Mouse (Mus musculus) CH12.LX (cell line): ENCODE data around the gene Ubash3a. TPM values are rescaled to one million over a fixed set of nuclear protein-coding genes. Genes with fewer than 3 reads are reported as not detected.

Experiments used
- DNase-seq: peaks from one replicate; pipeline ENCODE4 v3.0.0-alpha.2; 2013; ENCODE audit errors: extremely low read depth
- H3K27ac ChIP-seq: 2 replicates; pipeline ENCODE4 v1.5.1; 2012; ENCODE audit warnings: low read depth, mild to moderate bottlenecking, control low read depth, moderate library complexity; ENCODE audit not compliant: insufficient read depth
- H3K27me3 ChIP-seq: replicated peaks from 2 replicates; pipeline ENCODE3; 2012; ENCODE audit warnings: inconsistent platforms
- H3K36me3 ChIP-seq, 2 experiments: replicated peaks in 1 of 2; 2 replicates each; pipeline versions ENCODE3 to v1.6.1; 2012; ENCODE audit warnings: inconsistent platforms in 1 of 2, low read length in 1 of 2, mild to moderate bottlenecking in 1 of 2, mixed read lengths in 1 of 2, moderate library complexity in 1 of 2; ENCODE audit not compliant: control insufficient read depth in 1 of 2, insufficient read depth in 1 of 2
- H3K4me1 ChIP-seq, 2 experiments: 2 replicates each; pipeline ENCODE4 v1.6.1; 2012; ENCODE audit warnings: inconsistent platforms in 1 of 2, moderate library complexity in 1 of 2; ENCODE audit not compliant: insufficient read depth in 2 of 2, control insufficient read depth in 1 of 2
- H3K4me2 ChIP-seq: 2 replicates; pipeline ENCODE4 v1.6.1; 2012; ENCODE audit warnings: low read depth, mild to moderate bottlenecking, control low read depth; ENCODE audit not compliant: poor library complexity, insufficient read depth, severe bottlenecking
- H3K4me3 ChIP-seq, 3 experiments: fragments of 150-350 bp in 1 of 3; sonication (generic) in 1 of 3; replicated peaks in 1 of 3; 2 replicates each; pipeline versions ENCODE3 to v1.5.1; 2011 to 2012; ENCODE audit warnings: low read depth in 2 of 3, low read length in 2 of 3, mild to moderate bottlenecking in 2 of 3, moderate library complexity in 2 of 3, control low read depth in 1 of 3, improper control_type of control experiment in 1 of 3, inconsistent platforms in 1 of 3, mixed read lengths in 1 of 3; ENCODE audit not compliant: poor library complexity in 1 of 3
- H3K79me2 ChIP-seq: replicated peaks from 2 replicates; pipeline ENCODE4 v1.6.1; 2012; ENCODE audit warnings: mild to moderate bottlenecking, moderate library complexity; ENCODE audit not compliant: control insufficient read depth, poor library complexity, insufficient read depth, severe bottlenecking; ENCODE audit errors: extremely low read depth
- H3K9ac ChIP-seq: 2 replicates; pipeline ENCODE4 v1.6.1; 2012; ENCODE audit warnings: low read depth, mild to moderate bottlenecking, control low read depth, moderate library complexity; ENCODE audit not compliant: insufficient read depth
- H3K9me3 ChIP-seq: replicated peaks from 2 replicates; pipeline ENCODE3; 2012; ENCODE audit warnings: low read length, inconsistent platforms, mixed read lengths
- BHLHE40 ChIP-seq: IDR thresholded peaks from 2 replicates; pipeline ENCODE4 v1.6.1; 2011; ENCODE audit warnings: mild to moderate bottlenecking, low read depth, low read length, improper control_type of control experiment
- CHD1 ChIP-seq: IDR thresholded peaks from 2 replicates; pipeline ENCODE4 v1.6.1; 2012; ENCODE audit warnings: low read depth, low read length, improper control_type of control experiment, inconsistent platforms
- E2F4 ChIP-seq: IDR thresholded peaks from 2 replicates; pipeline ENCODE4 v1.6.1; 2011; ENCODE audit warnings: low read depth, low read length, improper control_type of control experiment; ENCODE audit not compliant: insufficient replicate concordance
- EP300 ChIP-seq: IDR thresholded peaks from 2 replicates; pipeline ENCODE4 v1.6.1; 2011; ENCODE audit warnings: low read length, improper control_type of control experiment
- ETS1 ChIP-seq: conservative IDR thresholded peaks from 2 replicates; pipeline ENCODE4 v1.6.1; 2012; ENCODE audit warnings: low read depth, mild to moderate bottlenecking, inconsistent platforms, low read length, improper control_type of control experiment, moderate library complexity
- HCFC1 ChIP-seq: IDR thresholded peaks from 2 replicates; pipeline ENCODE4 v1.6.1; 2012; ENCODE audit warnings: low read depth, mild to moderate bottlenecking, inconsistent platforms, low read length, improper control_type of control experiment
- IRF4 ChIP-seq: IDR thresholded peaks from 2 replicates; pipeline ENCODE4 v1.6.1; 2014; ENCODE audit warnings: low read depth, mild to moderate bottlenecking, inconsistent platforms, low read length, improper control_type of control experiment
- JUN ChIP-seq: IDR thresholded peaks from 2 replicates; pipeline ENCODE4 v1.6.1; 2011; ENCODE audit warnings: low read depth, mild to moderate bottlenecking, low read length, improper control_type of control experiment, moderate library complexity; ENCODE audit not compliant: insufficient read depth
- JUND ChIP-seq: conservative IDR thresholded peaks from 2 replicates; pipeline ENCODE4 v1.6.1; 2011; ENCODE audit warnings: low read depth, low read length, improper control_type of control experiment
- KAT2A ChIP-seq: IDR thresholded peaks from 2 replicates; pipeline ENCODE4 v1.6.1; 2012; ENCODE audit warnings: low read length, improper control_type of control experiment, inconsistent platforms; ENCODE audit not compliant: insufficient replicate concordance
- MAFK ChIP-seq: IDR thresholded peaks from 2 replicates; pipeline ENCODE4 v1.6.1; 2011; ENCODE audit warnings: low read length, improper control_type of control experiment; ENCODE audit not compliant: insufficient replicate concordance
- MAZ ChIP-seq: IDR thresholded peaks from 2 replicates; pipeline ENCODE4 v1.6.1; 2012; ENCODE audit warnings: low read depth, mild to moderate bottlenecking, inconsistent platforms, low read length, improper control_type of control experiment, moderate library complexity
- NELFE ChIP-seq: IDR thresholded peaks from 2 replicates; pipeline ENCODE4 v1.6.1; 2011; ENCODE audit warnings: low read depth, low read length, improper control_type of control experiment
- PAX5 ChIP-seq: IDR thresholded peaks from 2 replicates; pipeline ENCODE4 v1.6.1; 2012; ENCODE audit warnings: low read length, inconsistent platforms, mixed read lengths
- POLR2AphosphoS2 ChIP-seq: IDR thresholded peaks from 2 replicates; pipeline ENCODE4 v1.6.1; 2011; ENCODE audit warnings: low read depth, low read length, improper control_type of control experiment
- SMC3 ChIP-seq: IDR thresholded peaks from 2 replicates; pipeline ENCODE4 v1.6.1; 2011; ENCODE audit warnings: low read depth, low read length, improper control_type of control experiment
- TCF12 ChIP-seq: IDR thresholded peaks from 2 replicates; pipeline ENCODE4 v1.6.1; 2014; ENCODE audit warnings: low read depth, mild to moderate bottlenecking, inconsistent platforms, low read length, improper control_type of control experiment
- UBTF ChIP-seq: IDR thresholded peaks from 2 replicates; pipeline ENCODE4 v1.6.1; 2012; ENCODE audit warnings: low read depth, mild to moderate bottlenecking, inconsistent platforms, low read length, improper control_type of control experiment, moderate library complexity
- USF1 ChIP-seq: IDR thresholded peaks from 2 replicates; pipeline ENCODE4 v1.6.1; 2014; ENCODE audit warnings: low read depth, mild to moderate bottlenecking, inconsistent platforms, low read length, improper control_type of control experiment
- USF2 ChIP-seq: conservative IDR thresholded peaks from 2 replicates; pipeline ENCODE4 v1.6.1; 2011; ENCODE audit warnings: low read depth, low read length, improper control_type of control experiment
- ZC3H11A ChIP-seq: IDR thresholded peaks from 2 replicates; pipeline ENCODE4 v1.6.1; 2012; ENCODE audit warnings: low read depth, mild to moderate bottlenecking, inconsistent platforms, low read length, improper control_type of control experiment
- ZMIZ1 ChIP-seq: IDR thresholded peaks from 2 replicates; pipeline ENCODE4 v1.6.1; 2012; ENCODE audit warnings: low read depth, mild to moderate bottlenecking, inconsistent platforms, low read length, improper control_type of control experiment
- dilution Hi-C: fragments of 300-500 bp; cut with MboI; formaldehyde crosslinking; loops from 2 replicates; pipeline ENCODE4 v1.14.3; 2020; ENCODE audit warnings: low sequenced_read_pairs; ENCODE audit not compliant: extremely low pct_unique_long_range_greater_than_20kb, extremely low pct_ligation_motif_present
- in situ Hi-C: fragments of 300-500 bp; cut with MboI; formaldehyde crosslinking; loops from 3 replicates; pipeline ENCODE4 v1.14.3; 2019; ENCODE audit warnings: low sequenced_read_pairs, low pct_ligation_motif_present, low pct_unique_long_range_greater_than_20kb, mixed read lengths
- polyA plus RNA-seq: library from polyadenylated mRNA; unstranded; fragments of >175 nt; gene quantifications from 2 replicates; pipeline ENCODE4 v1.2.1, GENCODE M21; 2012; ENCODE audit warnings: low read depth; ENCODE audit not compliant: insufficient read length
- total RNA-seq, 2 experiments: library from RNA; depleted of rRNA; stranded (reverse); fragments of 300-350 nt in 1 of 2; fragments of >200 nt in 1 of 2; gene quantifications; 2 replicates each; pipeline ENCODE4 v1.2.3; 2012 to 2014

Ubash3a gene
- total and polyA plus RNA-seq, 3 experiments = 0.08 to 0.17 TPM; not detected in 1

DNA sequence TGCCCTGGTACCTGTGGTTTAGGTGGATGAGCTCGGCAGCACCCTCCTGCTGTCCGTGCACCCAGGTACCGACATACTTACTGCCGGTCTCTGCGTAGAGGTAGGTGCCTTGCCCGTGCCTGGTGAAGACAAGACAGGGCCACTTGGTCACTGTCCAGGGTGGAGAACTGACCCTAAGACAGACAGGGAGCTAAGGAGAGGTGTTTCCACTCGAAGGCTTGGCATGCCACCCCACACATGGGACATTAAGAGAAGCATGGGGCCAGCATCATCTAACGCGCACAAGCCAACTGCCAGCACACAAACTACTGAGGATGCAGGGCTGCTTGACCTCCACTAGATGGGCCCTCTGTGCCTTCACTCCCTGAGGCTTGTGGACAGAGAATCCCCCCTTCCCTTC lies 58.2 kb downstream of the Ubash3a start:
- TF ChIP-seq IRF4 (no peak), EP300 (no peak), USF2 (no peak), ZMIZ1 (no peak), HCFC1 (no peak), MAFK (no peak), MAZ (no peak)
- TF ChIP-seq, all 38 proteins: peak for 0
- H3K27me3 ChIP-seq = peaks cover 16% of the 10 kb centered on the region
- dilution Hi-C loops (no loop called here), in situ Hi-C loops (no loop called here)
- no peak overlapping the region for H3K27ac ChIP-seq
- H3K9me3 ChIP-seq = peaks cover 7% of the 10 kb centered on the region
- H3K36me3 ChIP-seq = no peaks in the 10 kb centered on the region
- no peak overlapping the region for H3K4me2 ChIP-seq
- H3K4me3 ChIP-seq = no peak overlapping the region
- H3K4me1 ChIP-seq = peaks cover 7 to 51% of the 10 kb centered on the region in 2 experiments
- no peak for DNase-seq
- no peaks in the 10 kb centered on the region for H3K79me2 ChIP-seq
- no peak overlapping the region for H3K9ac ChIP-seq

DNA sequence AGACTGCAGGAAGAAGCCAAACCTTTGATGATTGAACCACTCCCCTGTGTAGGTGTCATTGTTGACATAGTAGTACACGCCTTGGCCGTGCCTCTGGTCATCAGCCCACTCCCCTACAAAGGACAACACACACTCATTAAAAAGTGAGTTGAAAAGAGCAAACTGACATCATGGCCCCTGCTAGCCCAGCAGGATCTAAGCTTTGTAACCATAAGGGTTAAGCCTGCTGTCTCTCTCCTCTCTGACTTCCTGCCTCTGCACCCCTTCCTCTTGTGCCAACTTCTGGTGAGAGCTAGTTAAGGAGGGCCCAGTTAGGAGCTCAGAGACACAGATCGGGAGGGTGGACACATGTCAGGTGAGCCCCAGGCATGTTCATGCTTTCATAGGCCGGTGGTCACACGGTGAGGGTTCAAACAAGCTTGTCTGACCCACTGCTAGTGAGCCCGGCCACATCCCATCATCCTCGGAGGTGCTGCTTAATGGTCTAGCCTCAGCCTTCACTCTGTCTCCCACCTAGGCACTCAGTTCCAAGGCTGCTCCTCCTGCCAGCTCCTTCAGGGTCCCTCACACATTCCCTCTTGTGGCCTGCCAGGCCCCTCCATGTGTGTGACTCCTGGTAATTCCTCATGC lies 58.8 kb downstream of the Ubash3a start:
- Histone ChIP-seq H3K79me2 (no peaks in the 10 kb centered on the region), H3K9ac (no peak overlapping the region), H3K9me3 (peaks cover 7% of the 10 kb centered on the region), H3K4me3 (no peak overlapping the region), H3K4me2 (no peak overlapping the region), H3K4me1 (peaks cover 4 to 45% of the 10 kb centered on the region in 2 experiments), H3K27me3 (peaks cover 16% of the 10 kb centered on the region), H3K27ac (no peak overlapping the region), H3K36me3 (no peaks in the 10 kb centered on the region)
- in situ Hi-C loops = no loop called here
- TF ChIP-seq CHD1 (no peak), KAT2A (no peak), ZC3H11A (no peak)
- DNase-seq = no peak
- dilution Hi-C loops = no loop called here

DNA sequence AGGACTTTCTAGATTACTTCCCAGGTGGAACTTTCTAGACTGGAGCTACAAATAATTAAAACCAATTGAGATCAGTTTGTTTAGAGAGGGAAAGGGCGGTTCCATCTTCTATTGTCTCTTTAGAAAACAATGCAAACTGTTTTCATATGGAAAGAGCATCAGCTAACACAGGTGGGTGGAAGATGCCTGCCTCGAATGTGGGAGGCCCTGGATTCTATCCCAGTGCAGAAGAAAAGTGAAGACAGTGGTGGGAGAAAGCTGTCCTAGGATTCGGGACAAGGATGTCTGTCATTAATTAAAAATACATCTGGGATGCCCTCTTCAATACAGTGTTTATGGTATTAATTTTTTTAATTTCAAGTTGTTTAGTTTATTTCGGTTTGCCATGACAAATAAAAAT lies 59.5 kb downstream of the Ubash3a start:
- H3K4me2 ChIP-seq = no peak overlapping the region
- H3K4me3 ChIP-seq = no peak overlapping the region
- no peak overlapping the region for H3K9ac ChIP-seq
- no peak for TF ChIP-seq USF1
- no peak for TF ChIP-seq NELFE
- TF ChIP-seq ETS1 = no peak
- TF ChIP-seq PAX5 = no peak
- TF ChIP-seq BHLHE40 = no peak
- no peak for TF ChIP-seq UBTF
- no peak for TF ChIP-seq JUN
- TF ChIP-seq EP300 = no peak
- TF ChIP-seq JUND = no peak
- no peak for TF ChIP-seq POLR2AphosphoS2
- no peak for TF ChIP-seq MAFK
- no peak for TF ChIP-seq TCF12
- no peak for TF ChIP-seq E2F4
- TF ChIP-seq SMC3 = no peak
- in situ Hi-C loops = no loop called here
- peaks cover 7% of the 10 kb centered on the region for H3K9me3 ChIP-seq
- H3K79me2 ChIP-seq = no peaks in the 10 kb centered on the region
- H3K4me1 ChIP-seq = peaks cover 3 to 39% of the 10 kb centered on the region in 2 experiments
- no peak overlapping the region for H3K27ac ChIP-seq
- DNase-seq = no peak
- dilution Hi-C loops = no loop called here
- peaks cover 14% of the 10 kb centered on the region for H3K27me3 ChIP-seq
- H3K36me3 ChIP-seq = no peaks in the 10 kb centered on the region
